Mouse (Mus musculus) adrenal gland, postnatal 25 days (tissue): ENCODE data around the gene Cdc6. TPM values are rescaled to one million over a fixed set of nuclear protein-coding genes. Genes with fewer than 3 reads are reported as not detected.

Source experiments
- DNase-seq: peaks from one replicate; pipeline ENCODE4 v3.0.0; 2021; ENCODE audit warnings: mixed read lengths
- total RNA-seq: library from RNA; stranded (reverse); gene quantifications from 2 replicates; pipeline ENCODE4 v1.2.3, GENCODE M21; 2021

Cdc6 gene
- total RNA-seq, 1 experiment from 2014 or later = 1.7 TPM

GRCm38 (mm10) chr11:98961051-98961592 is 53.5 kb downstream of the Cdc6 start:
- peak; percentile 51 for DNase-seq

GRCm38 (mm10) chr11:98961766-98962165 is 54.2 kb downstream of the Cdc6 start:
- no peak for DNase-seq

DNA sequence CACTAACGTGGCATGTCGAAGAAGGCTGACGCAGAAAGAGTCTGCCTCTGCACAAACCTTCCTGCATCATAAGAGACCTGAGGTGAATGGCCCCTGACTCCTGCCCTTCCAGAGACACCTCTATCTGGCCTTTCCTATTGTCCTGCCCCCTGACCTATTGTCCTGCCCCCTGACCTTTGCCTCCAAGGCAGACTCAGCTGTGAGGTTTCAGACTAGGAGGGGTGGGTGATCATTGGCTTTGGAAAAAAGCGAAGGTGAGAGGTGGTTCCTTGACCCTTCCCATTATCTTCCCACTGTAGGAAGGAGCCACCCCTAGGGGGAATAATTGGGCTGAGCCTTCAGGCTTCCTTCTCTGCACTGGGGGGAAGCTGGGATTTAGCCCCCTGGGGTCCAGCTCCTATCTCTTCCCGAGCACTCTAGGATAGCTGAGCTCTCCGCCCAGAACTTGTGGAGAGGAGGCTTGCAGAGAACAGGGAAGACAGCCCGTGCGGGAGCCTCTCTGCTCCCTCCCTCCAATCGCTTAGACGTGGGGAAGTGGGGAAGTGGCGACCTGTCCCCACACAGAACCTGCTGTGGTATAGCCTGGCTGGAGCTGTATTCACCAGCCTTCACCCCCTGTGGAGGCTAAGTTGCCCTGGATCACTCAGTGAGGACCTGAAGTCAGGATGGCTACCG is 55.0 kb downstream of the Cdc6 start:
- no peak for DNase-seq

GRCm38 (mm10) chr11:98963191-98964021 is 55.8 kb downstream of the Cdc6 start:
- peak; percentile 80 for DNase-seq

- DNase-seq = no peak
Observed at GRCm38 (mm10) chr11:98964201-98964615, 56.6 kb downstream of the Cdc6 start.

DNA sequence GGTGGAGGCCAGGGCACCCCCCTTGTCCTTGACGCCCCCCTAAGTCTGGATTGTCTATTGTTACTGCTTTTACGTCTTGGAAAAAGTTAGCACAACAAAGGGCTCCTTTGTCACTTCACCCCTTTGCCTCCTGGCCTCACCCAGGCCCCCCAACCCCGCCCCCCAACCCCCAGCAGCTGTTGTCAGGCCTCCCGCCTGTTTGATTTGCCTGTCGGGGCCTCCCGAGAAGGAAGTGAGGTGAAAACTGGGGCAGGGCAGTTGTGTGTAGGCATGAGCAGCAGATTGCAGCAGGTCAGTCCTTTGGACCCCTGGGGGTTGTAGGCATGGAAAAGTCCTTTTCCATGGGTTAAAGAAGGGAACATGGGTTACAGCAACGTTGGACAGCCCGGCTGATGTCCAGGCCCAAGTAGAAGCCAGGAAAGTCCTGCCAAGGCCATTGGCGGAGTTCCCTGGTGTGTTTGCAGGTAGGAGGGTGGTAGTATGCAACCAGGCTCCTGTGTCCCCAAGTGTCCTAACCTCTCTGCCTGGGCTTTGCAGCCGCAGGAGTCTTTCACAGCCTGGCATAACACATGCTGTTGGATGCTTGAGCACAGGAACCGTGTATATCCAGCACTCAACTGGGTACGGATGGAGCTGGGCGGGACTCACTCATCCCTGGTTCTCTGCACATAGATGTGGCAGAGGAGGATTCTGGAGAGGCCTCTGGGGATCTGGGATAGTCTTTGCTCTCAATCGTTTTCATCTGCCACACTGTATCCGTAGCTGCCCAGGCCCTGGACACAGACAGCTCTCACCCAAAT is 57.2 kb downstream of the Cdc6 start:
- no peak for DNase-seq

- no peak for DNase-seq
Observed at GRCm38 (mm10) chr11:98965416-98966077, 57.9 kb downstream of the Cdc6 start.

GRCm38 (mm10) chr11:98966499-98967141 is 59.0 kb downstream of the Cdc6 start:
- DNase-seq = peak; percentile 78

GRCm38 (mm10) chr11:98968079-98968478 is 60.5 kb downstream of the Cdc6 start:
- no peak for DNase-seq

DNA sequence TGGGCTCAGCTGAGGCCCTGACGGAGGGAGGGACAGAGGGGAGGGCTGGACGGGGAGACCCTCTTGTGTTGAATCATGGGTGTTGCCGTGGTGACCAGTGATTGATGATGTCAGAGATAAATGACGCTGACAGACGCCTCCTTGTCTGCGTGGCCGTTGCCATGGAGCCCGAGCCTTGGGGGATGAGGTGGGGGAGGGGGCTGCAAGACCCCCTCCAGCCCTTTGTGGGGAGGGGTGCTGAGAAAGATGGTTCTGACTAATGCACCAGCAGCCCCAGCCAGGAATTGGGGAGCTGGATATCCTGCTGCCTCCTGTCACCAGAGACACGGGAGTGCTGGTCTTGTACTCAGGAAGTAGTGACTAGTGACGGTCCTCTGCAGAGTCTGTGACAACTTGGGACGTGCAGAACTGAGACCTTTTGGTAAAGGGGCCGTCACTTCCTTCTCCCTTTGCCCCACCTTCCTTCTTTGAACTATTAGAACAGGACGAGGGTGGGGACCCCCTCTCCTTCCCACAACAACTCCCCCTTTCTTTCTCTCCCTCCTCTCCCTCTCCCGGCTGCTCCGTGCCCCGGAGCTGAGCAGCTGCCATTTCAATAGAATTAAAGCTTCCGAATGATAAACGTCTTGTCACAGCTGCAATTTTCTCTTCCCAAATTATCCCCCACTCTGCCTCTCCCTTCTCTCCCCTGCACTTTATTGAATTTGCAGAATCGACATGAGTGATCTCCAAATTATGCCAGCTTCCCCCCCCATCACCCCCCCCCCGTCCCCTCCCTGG is 61.3 kb downstream of the Cdc6 start:
- DNase-seq = no peak

GRCm38 (mm10) chr11:98969496-98969927 is 61.9 kb downstream of the Cdc6 start:
- DNase-seq = no peak

DNA sequence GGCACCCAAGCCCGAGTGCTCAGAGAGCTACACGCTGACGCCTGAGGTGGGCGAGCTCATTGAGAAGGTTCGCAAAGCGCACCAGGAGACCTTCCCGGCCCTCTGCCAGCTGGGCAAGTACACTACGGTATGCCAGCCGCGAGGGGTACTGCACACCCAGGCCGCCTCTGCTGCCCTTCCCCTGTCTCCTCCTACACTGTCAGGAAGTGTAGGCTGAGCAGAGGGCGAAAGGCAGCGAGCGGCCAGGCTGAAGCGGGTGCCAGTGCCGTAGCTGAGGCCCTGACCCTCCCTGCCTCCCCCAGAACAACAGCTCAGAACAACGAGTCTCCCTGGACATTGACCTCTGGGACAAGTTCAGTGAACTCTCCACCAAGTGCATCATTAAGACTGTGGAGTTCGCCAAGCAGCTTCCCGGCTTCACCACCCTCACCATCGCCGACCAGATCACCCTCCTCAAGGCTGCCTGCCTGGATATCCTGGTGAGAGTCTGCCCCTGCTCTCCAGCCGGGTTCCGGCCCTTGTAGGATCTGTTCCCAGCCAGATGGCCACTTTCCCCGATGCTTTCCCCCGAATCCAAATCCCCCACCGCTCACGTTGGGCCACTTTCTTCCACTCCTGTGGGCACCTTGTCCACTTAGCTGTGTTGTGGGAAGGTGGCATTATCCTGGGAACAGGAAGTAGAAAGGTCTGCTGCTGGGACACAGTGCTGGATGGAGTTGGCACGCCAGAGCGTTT is 62.8 kb downstream of the Cdc6 start:
- no peak for DNase-seq

GRCm38 (mm10) chr11:98971316-98972031 is 63.9 kb downstream of the Cdc6 start:
- DNase-seq = peak; percentile 69

GRCm38 (mm10) chr11:98972215-98972614 is 64.6 kb downstream of the Cdc6 start:
- peak; percentile 83 for DNase-seq

DNA sequence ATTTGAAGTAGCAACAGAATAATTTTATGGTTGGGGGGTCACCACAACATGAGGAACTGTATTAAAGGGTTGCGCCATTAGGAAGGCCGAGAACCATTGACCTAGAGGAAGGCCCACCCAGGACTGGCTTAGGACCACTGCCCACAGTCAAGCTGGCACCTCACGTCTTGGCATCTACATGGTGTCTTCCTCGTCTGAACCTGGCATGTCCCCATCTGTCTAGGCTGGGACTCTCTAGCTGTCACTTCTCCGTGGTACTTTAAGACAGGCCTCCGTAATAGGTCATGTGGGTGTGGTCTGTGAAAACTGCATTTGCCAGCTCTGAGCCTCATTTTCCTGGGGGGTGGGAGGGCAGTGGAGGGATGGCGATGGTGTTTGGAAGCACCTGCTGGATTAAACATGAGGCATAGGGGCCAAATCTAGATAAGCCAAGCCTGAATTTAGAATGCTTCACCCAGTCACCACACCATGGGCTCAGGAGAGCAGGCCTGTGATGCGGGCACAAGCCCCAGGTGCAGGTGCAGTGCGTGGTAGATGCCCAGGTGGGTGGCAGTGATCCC is 65.3 kb downstream of the Cdc6 start:
- DNase-seq = no peak
